Mouse (Mus musculus): Measurements from ENCODE around the gene Tctex1d4. TPM values are rescaled to one million over a fixed set of nuclear protein-coding genes. Genes with fewer than 3 reads are reported as not detected.

The Tctex1d4 gene
- total and polyA plus RNA-seq, 2 experiments = 0.17 TPM; not detected in 1

GRCm38 (mm10) chr4:117136034-117136433 is 9.4 kb downstream of the Tctex1d4 start:
- Histone ChIP-seq H3K27ac (replicated peaks; ENCODE audit: insufficient read depth, low read depth, low read length) (peak overlapping the region; percentile 88), H3K4me1 (ENCODE audit: control insufficient read depth, insufficient read depth, low read length) (peaks cover 20% of the 10 kb centered on the region), H3K27me3 (ENCODE audit: control insufficient read depth, insufficient read depth, low read length) (no peaks in the 10 kb centered on the region), H3K36me3 (ENCODE audit: control insufficient read depth, insufficient read depth, low read length) (peaks cover 13% of the 10 kb centered on the region; the same call in 1 of the 2 replicates), H3K4me3 (ENCODE audit: insufficient read depth, low read depth, low read length) (peak overlapping the region; percentile 29; the same call in 1 of the 2 replicates), H3K79me2 (ENCODE audit: control insufficient read depth, insufficient read depth, low read length) (peaks cover 6% of the 10 kb centered on the region; the same call in 1 of the 2 replicates), H3K9ac (ENCODE audit: low read depth, low read length) (peak overlapping the region; percentile 68)
- no peak for TF ChIP-seq CTCF (IDR thresholded peaks at IDR 0.05; ENCODE audit: low read depth, low read length)
- TF ChIP-seq POLR2A (IDR thresholded peaks at IDR 0.05; ENCODE audit: extremely low read depth, insufficient read depth, low read length) = peak; percentile 49; the same call in 1 of the 2 replicates
- DNase-seq (ENCODE audit: extremely low read depth, low read depth, low spot score) = peak; percentile 100
- 9% methylated on average over 8 of the region's 8 CpGs for WGBS

GRCm38 (mm10) chr4:117138295-117139216 is 12.0 kb downstream of the Tctex1d4 start:
- peak overlapping the region; percentile 81 for H3K27ac ChIP-seq (replicated peaks; ENCODE audit: insufficient read depth, low read depth, low read length)
- WGBS = 74% methylated on average over 16 of the region's 17 CpGs

GRCm38 (mm10) chr4:117139217-117139612 is 12.6 kb downstream of the Tctex1d4 start:
- Histone ChIP-seq H3K27me3 (ENCODE audit: control insufficient read depth, insufficient read depth, low read length) (no peaks in the 10 kb centered on the region), H3K36me3 (ENCODE audit: control insufficient read depth, insufficient read depth, low read length) (no peaks in the 10 kb centered on the region), H3K27ac (replicated peaks; ENCODE audit: insufficient read depth, low read depth, low read length) (peak overlapping the region; percentile 81), H3K79me2 (ENCODE audit: control insufficient read depth, insufficient read depth, low read length) (no peaks in the 10 kb centered on the region), H3K4me3 (ENCODE audit: insufficient read depth, low read depth, low read length) (no peak overlapping the region), H3K9ac (ENCODE audit: low read depth, low read length) (peak overlapping the region; percentile 35), H3K4me1 (ENCODE audit: control insufficient read depth, insufficient read depth, low read length) (peaks cover 12% of the 10 kb centered on the region)
- WGBS = 1% methylated on average over 2 of the region's 2 CpGs
- TF ChIP-seq POLR2A (IDR thresholded peaks at IDR 0.05; ENCODE audit: extremely low read depth, insufficient read depth, low read length) = no peak
- peak; percentile 57 for TF ChIP-seq CTCF (IDR thresholded peaks at IDR 0.05; ENCODE audit: low read depth, low read length)
- DNase-seq (ENCODE audit: extremely low read depth, low read depth, low spot score) = peak; percentile 79

More at GRCm38 (mm10) chr4:117138295-117139216, 12.0 kb downstream of the Tctex1d4 start:
- peak overlapping the region; percentile 35 for H3K9ac ChIP-seq (ENCODE audit: low read depth, low read length)
- no peaks in the 10 kb centered on the region for H3K36me3 ChIP-seq (ENCODE audit: control insufficient read depth, insufficient read depth, low read length)
- no peak for DNase-seq (ENCODE audit: extremely low read depth, low read depth, low spot score)
- H3K4me1 ChIP-seq (ENCODE audit: control insufficient read depth, insufficient read depth, low read length) = peaks cover 12% of the 10 kb centered on the region
- peaks cover under 1% of the 10 kb centered on the region; the same call in 1 of the 2 replicates for H3K79me2 ChIP-seq (ENCODE audit: control insufficient read depth, insufficient read depth, low read length)
- H3K27me3 ChIP-seq (ENCODE audit: control insufficient read depth, insufficient read depth, low read length) = no peaks in the 10 kb centered on the region
- TF ChIP-seq CTCF (IDR thresholded peaks at IDR 0.05; ENCODE audit: low read depth, low read length) = no peak
- TF ChIP-seq POLR2A (IDR thresholded peaks at IDR 0.05; ENCODE audit: extremely low read depth, insufficient read depth, low read length) = no peak
- no peak overlapping the region for H3K4me3 ChIP-seq (ENCODE audit: insufficient read depth, low read depth, low read length)

GRCm38 (mm10) chr4:117140613-117141012 is 14.0 kb downstream of the Tctex1d4 start:
- Histone ChIP-seq H3K4me1 (ENCODE audit: control insufficient read depth, insufficient read depth, low read length) (peaks cover 8% of the 10 kb centered on the region), H3K36me3 (ENCODE audit: control insufficient read depth, insufficient read depth, low read length) (no peaks in the 10 kb centered on the region), H3K27ac (replicated peaks; ENCODE audit: insufficient read depth, low read depth, low read length) (no peak overlapping the region), H3K79me2 (ENCODE audit: control insufficient read depth, insufficient read depth, low read length) (no peaks in the 10 kb centered on the region), H3K4me3 (ENCODE audit: insufficient read depth, low read depth, low read length) (no peak overlapping the region), H3K27me3 (ENCODE audit: control insufficient read depth, insufficient read depth, low read length) (no peaks in the 10 kb centered on the region), H3K9ac (ENCODE audit: low read depth, low read length) (no peak overlapping the region)
- TF ChIP-seq POLR2A (IDR thresholded peaks at IDR 0.05; ENCODE audit: extremely low read depth, insufficient read depth, low read length) (no peak), CTCF (IDR thresholded peaks at IDR 0.05; ENCODE audit: low read depth, low read length) (no peak)
- peak; percentile 31 for DNase-seq (ENCODE audit: extremely low read depth, low read depth, low spot score)
- 35% methylated on average over 4 of the region's 4 CpGs for WGBS

GRCm38 (mm10) chr4:117143023-117143422 is 16.4 kb downstream of the Tctex1d4 start:
- no peak for TF ChIP-seq POLR2A (IDR thresholded peaks at IDR 0.05; ENCODE audit: extremely low read depth, insufficient read depth, low read length)
- no peak for TF ChIP-seq CTCF (IDR thresholded peaks at IDR 0.05; ENCODE audit: low read depth, low read length)
- Histone ChIP-seq H3K36me3 (ENCODE audit: control insufficient read depth, insufficient read depth, low read length) (no peaks in the 10 kb centered on the region), H3K79me2 (ENCODE audit: control insufficient read depth, insufficient read depth, low read length) (no peaks in the 10 kb centered on the region), H3K4me1 (ENCODE audit: control insufficient read depth, insufficient read depth, low read length) (peaks cover 8% of the 10 kb centered on the region), H3K9ac (ENCODE audit: low read depth, low read length) (no peak overlapping the region), H3K27me3 (ENCODE audit: control insufficient read depth, insufficient read depth, low read length) (no peaks in the 10 kb centered on the region), H3K4me3 (ENCODE audit: insufficient read depth, low read depth, low read length) (no peak overlapping the region), H3K27ac (replicated peaks; ENCODE audit: insufficient read depth, low read depth, low read length) (no peak overlapping the region)
- DNase-seq (ENCODE audit: extremely low read depth, low read depth, low spot score) = no peak
- 73% methylated on average over 7 of the region's 7 CpGs for WGBS
